Mouse (Mus musculus) myocyte (in vitro differentiated cells): ENCODE measurements at regions not wholly inside any gene's neighbourhood (a gene's known extent, or its start where the extent isn't known, plus 50 kb on each side); places are given as distances from the start of the nearest gene placed in this dataset.

Source experiments
- H3K27me3 ChIP-seq: one replicate; pipeline ENCODE4 v1.6.1; 2011; ENCODE audit not compliant: control insufficient read depth, insufficient read depth, insufficient read length
- H3K36me3 ChIP-seq: one replicate; pipeline ENCODE4 v1.6.1; 2011; ENCODE audit not compliant: control insufficient read depth, insufficient read depth
- H3K4me2 ChIP-seq: one replicate; pipeline ENCODE4 v1.6.1; 2011; ENCODE audit warnings: low read depth, control low read depth
- H3K4me3 ChIP-seq: one replicate; pipeline ENCODE4 v1.5.1; 2011; ENCODE audit warnings: mild to moderate bottlenecking, control low read depth, moderate library complexity
- H3K79me2 ChIP-seq: one replicate; pipeline ENCODE4 v1.6.1; 2011; ENCODE audit not compliant: control insufficient read depth, insufficient read depth
- H3ac ChIP-seq: one replicate; pipeline ENCODE4 v1.6.1; 2011; ENCODE audit not compliant: control insufficient read depth, insufficient read length
- CEBPB ChIP-seq: IDR thresholded peaks from 2 replicates; pipeline ENCODE4 v1.6.1; 2011; ENCODE audit warnings: mild to moderate bottlenecking, moderate library complexity; ENCODE audit not compliant: poor library complexity, insufficient read depth, severe bottlenecking
- E2F4 ChIP-seq: IDR thresholded peaks from one replicate; pipeline ENCODE4 v1.6.1; 2011; ENCODE audit warnings: mild to moderate bottlenecking, control low read depth, moderate library complexity; ENCODE audit not compliant: insufficient read depth
- MAX ChIP-seq: IDR thresholded peaks from one replicate; pipeline ENCODE4 v1.6.1; 2011; ENCODE audit warnings: low read depth, mild to moderate bottlenecking, control low read depth
- MYOD1 ChIP-seq, 3 experiments: IDR thresholded peaks; one replicate each; pipeline ENCODE4 v1.6.1; 2011; ENCODE audit warnings: control low read depth in 2 of 3, low read depth in 2 of 3, mild to moderate bottlenecking in 2 of 3, moderate library complexity in 1 of 3; ENCODE audit not compliant: insufficient read length in 2 of 3, control insufficient read depth in 1 of 3
- MYOG ChIP-seq, 3 experiments: IDR thresholded peaks; one replicate each; pipeline ENCODE4 v1.6.1; 2011; ENCODE audit warnings: control low read depth in 2 of 3, low read depth in 2 of 3, mild to moderate bottlenecking in 2 of 3; ENCODE audit not compliant: insufficient read length in 2 of 3, control insufficient read depth in 1 of 3, insufficient read depth in 1 of 3
- POLR2A ChIP-seq: IDR thresholded peaks from one replicate; pipeline ENCODE4 v1.6.1; 2011; ENCODE audit warnings: low read depth, mild to moderate bottlenecking, control low read depth, moderate library complexity; ENCODE audit not compliant: insufficient read length
- POLR2AphosphoS2 ChIP-seq: IDR thresholded peaks from one replicate; pipeline ENCODE4 v1.6.1; 2011; ENCODE audit warnings: low read depth, control low read depth; ENCODE audit not compliant: insufficient read length
- REST ChIP-seq: IDR thresholded peaks from one replicate; pipeline ENCODE4 v1.6.1; 2011; ENCODE audit warnings: mild to moderate bottlenecking, control low read depth, moderate library complexity; ENCODE audit not compliant: insufficient read depth, insufficient read length
- SRF ChIP-seq: IDR thresholded peaks from one replicate; pipeline ENCODE4 v1.6.1; 2011; ENCODE audit warnings: low read depth; ENCODE audit not compliant: control insufficient read depth, insufficient read length
- TCF12 ChIP-seq: IDR thresholded peaks from one replicate; pipeline ENCODE4 v1.6.1; 2011; ENCODE audit warnings: mild to moderate bottlenecking, control low read depth; ENCODE audit not compliant: poor library complexity, insufficient read depth, severe bottlenecking
- TCF3 ChIP-seq: IDR thresholded peaks from one replicate; pipeline ENCODE4 v1.6.1; 2011; ENCODE audit warnings: low read depth, control low read depth; ENCODE audit not compliant: insufficient read length
- USF1 ChIP-seq: IDR thresholded peaks from one replicate; pipeline ENCODE4 v1.6.1; 2011; ENCODE audit warnings: low read depth, mild to moderate bottlenecking, control low read depth, moderate library complexity

- Histone ChIP-seq H3K4me3 (no peak overlapping the region), H3K36me3 (no peaks in the 10 kb centered on the region), H3K27me3 (peaks cover 5% of the 10 kb centered on the region), H3K4me2 (no peak overlapping the region), H3ac (no peak overlapping the region), H3K79me2 (no peaks in the 10 kb centered on the region)
- TF ChIP-seq E2F4 (no peak), TCF3 (no peak), REST (no peak), SRF (no peak), MYOG (IDR thresholded peaks at IDR 0.05; ENCODE audit: control insufficient read depth in 1 of 3, insufficient read depth in 1 of 3, insufficient read length in 2 of 3, low read depth in 2 of 3) (no peak), MYOD1 (IDR thresholded peaks at IDR 0.05; ENCODE audit: control insufficient read depth in 1 of 3, insufficient read length in 2 of 3, low read depth in 2 of 3) (no peak), TCF12 (no peak), MAX (no peak), POLR2AphosphoS2 (no peak), CEBPB (no peak), USF1 (no peak), POLR2A (no peak)
Observed at GRCm38 (mm10) chr6:100985334-100985937, 152.0 kb downstream of the Ppp4r2 start.

- Histone ChIP-seq H3K79me2 (no peaks in the 10 kb centered on the region), H3K4me2 (no peak overlapping the region), H3ac (no peak overlapping the region), H3K36me3 (no peaks in the 10 kb centered on the region), H3K4me3 (no peak overlapping the region), H3K27me3 (peaks cover 5% of the 10 kb centered on the region)
- no peak for TF ChIP-seq REST
- TF ChIP-seq E2F4 = no peak
- no peak for TF ChIP-seq SRF
- no peak for TF ChIP-seq CEBPB
- TF ChIP-seq MYOD1 (IDR thresholded peaks at IDR 0.05; ENCODE audit: control insufficient read depth in 1 of 3, insufficient read length in 2 of 3, low read depth in 2 of 3) = no peak
- TF ChIP-seq USF1 = no peak
- TF ChIP-seq TCF12 = no peak
- no peak for TF ChIP-seq TCF3
- TF ChIP-seq POLR2A = no peak
Observed at GRCm38 (mm10) chr6:100988521-100988920, 155.1 kb downstream of the Ppp4r2 start.

- Histone ChIP-seq H3ac (no peak overlapping the region), H3K27me3 (no peaks in the 10 kb centered on the region), H3K4me3 (no peak overlapping the region), H3K79me2 (no peaks in the 10 kb centered on the region), H3K4me2 (no peak overlapping the region), H3K36me3 (no peaks in the 10 kb centered on the region)
- TF ChIP-seq TCF12 (no peak), CEBPB (no peak), POLR2AphosphoS2 (no peak)
Observed at GRCm38 (mm10) chr6:100993421-100993820, 160.0 kb downstream of the Ppp4r2 start.

- Histone ChIP-seq H3K27me3 (no peaks in the 10 kb centered on the region), H3K36me3 (no peaks in the 10 kb centered on the region), H3K4me2 (no peak overlapping the region), H3ac (no peak overlapping the region), H3K79me2 (no peaks in the 10 kb centered on the region), H3K4me3 (no peak overlapping the region)
- TF ChIP-seq TCF12 = no peak
- no peak for TF ChIP-seq MAX
- no peak for TF ChIP-seq MYOD1 (IDR thresholded peaks at IDR 0.05; ENCODE audit: control insufficient read depth in 1 of 3, insufficient read length in 2 of 3, low read depth in 2 of 3)
- TF ChIP-seq MYOG (IDR thresholded peaks at IDR 0.05; ENCODE audit: control insufficient read depth in 1 of 3, insufficient read depth in 1 of 3, insufficient read length in 2 of 3, low read depth in 2 of 3) = no peak
- TF ChIP-seq POLR2A = no peak
- TF ChIP-seq REST = no peak
- no peak for TF ChIP-seq POLR2AphosphoS2
- TF ChIP-seq E2F4 = no peak
- no peak for TF ChIP-seq TCF3
- TF ChIP-seq USF1 = no peak
- no peak for TF ChIP-seq SRF
- TF ChIP-seq CEBPB = no peak
Observed at GRCm38 (mm10) chr6:100995874-100996560, 162.6 kb downstream of the Ppp4r2 start.

DNA sequence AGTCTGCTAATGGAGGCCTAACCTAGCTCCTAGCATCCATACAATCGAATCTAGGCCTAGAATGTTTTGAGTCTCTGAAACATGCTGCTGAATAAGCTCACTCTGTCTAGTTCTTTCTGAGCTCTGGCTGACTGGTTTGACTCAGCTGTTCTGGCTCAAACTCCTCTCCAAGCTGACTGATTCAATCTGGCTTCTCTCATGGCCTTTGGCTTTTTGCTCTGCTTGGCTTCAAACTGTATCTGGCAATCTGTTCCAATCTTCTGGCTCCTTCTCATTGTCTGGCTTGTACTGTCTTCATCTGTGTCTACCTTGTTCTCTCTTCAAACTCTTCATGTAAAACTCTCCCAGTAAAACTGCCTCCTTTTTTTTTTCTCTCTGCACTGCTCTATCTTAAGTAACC, 164.9 kb downstream of the Ppp4r2 start:
- H3ac ChIP-seq = no peak overlapping the region
- H3K27me3 ChIP-seq = no peaks in the 10 kb centered on the region
- no peak overlapping the region for H3K4me2 ChIP-seq
- no peak for TF ChIP-seq E2F4
- no peak for TF ChIP-seq MAX
- no peak for TF ChIP-seq SRF
- TF ChIP-seq POLR2A = no peak
- TF ChIP-seq REST = no peak
- TF ChIP-seq MYOD1 (IDR thresholded peaks at IDR 0.05; ENCODE audit: control insufficient read depth in 1 of 3, insufficient read length in 2 of 3, low read depth in 2 of 3) = no peak
- H3K79me2 ChIP-seq = no peaks in the 10 kb centered on the region
- H3K36me3 ChIP-seq = no peaks in the 10 kb centered on the region
- no peak overlapping the region for H3K4me3 ChIP-seq
